Mouse (Mus musculus) heart, adult 2 months (tissue): ENCODE data around the gene Pdp2. TPM values are rescaled to one million over a fixed set of nuclear protein-coding genes. Genes with fewer than 3 reads are reported as not detected.

Experiments
- DNase-seq, 2 experiments: peaks; one replicate each; pipeline ENCODE4 v3.0.0; 2021
- H3K27ac ChIP-seq: fragments of 200-600 bp; 2 replicates; pipeline ENCODE4 v1.8.1; 2022
- H3K27me3 ChIP-seq: fragments of 200-500 bp; 2 replicates; pipeline ENCODE4 v1.6.1; 2012; ENCODE audit warnings: mild to moderate bottlenecking, low read length, inconsistent platforms, mixed read lengths; ENCODE audit not compliant: control insufficient read depth, insufficient read depth
- H3K36me3 ChIP-seq: fragments of 200-500 bp; 2 replicates; pipeline ENCODE4 v1.6.1; 2012; ENCODE audit warnings: low read length, inconsistent platforms; ENCODE audit not compliant: control insufficient read depth, insufficient read depth
- H3K4me1 ChIP-seq: fragments of 200-500 bp; 2 replicates; pipeline ENCODE4 v1.6.1; 2011; ENCODE audit warnings: low read length; ENCODE audit not compliant: control insufficient read depth, insufficient read depth
- H3K4me3 ChIP-seq: fragments of 200-600 bp; 2 replicates; pipeline ENCODE4 v1.8.1; 2022
- H3K79me2 ChIP-seq: fragments of 200-500 bp; replicated peaks from 2 replicates; pipeline ENCODE4 v1.6.1; 2012; ENCODE audit warnings: mild to moderate bottlenecking, inconsistent platforms, low read length, moderate library complexity, mixed read lengths; ENCODE audit not compliant: control insufficient read depth, insufficient read depth
- H3K9ac ChIP-seq: fragments of 200-500 bp; 2 replicates; pipeline ENCODE4 v1.6.1; 2012; ENCODE audit warnings: low read depth, mild to moderate bottlenecking, control low read depth, inconsistent platforms, low read length, mixed read lengths
- CTCF ChIP-seq: fragments of 200-600 bp; IDR thresholded peaks from 2 replicates; pipeline ENCODE4 v1.8.1; 2022; ENCODE audit warnings: antibody characterized with exemption, mild to moderate bottlenecking, moderate library complexity
- EP300 ChIP-seq: fragments of 200-500 bp; IDR thresholded peaks from 2 replicates; pipeline ENCODE4 v1.6.1; 2011; ENCODE audit warnings: low read depth, low read length, control low read depth; ENCODE audit not compliant: insufficient read depth
- POLR2A ChIP-seq: fragments of 200-500 bp; IDR thresholded peaks from 2 replicates; pipeline ENCODE4 v1.6.1; 2011; ENCODE audit warnings: mild to moderate bottlenecking, low read depth, low read length, control low read depth; ENCODE audit not compliant: insufficient read depth
- WGBS: fragments of 180-500 bp; shearing (Covaris S2); methylation state at CpG from one replicate; pipeline ENCODE4 v1.1.7; 2018; 5-methylcytosine and 5-hydroxymethylcytosine counted together
- intact Hi-C: fragments of 180-260 bp; cut with DNase I; formaldehyde crosslinking; loops from one replicate; pipeline ENCODE4 v1.15.1; 2025
- polyA plus RNA-seq: library from polyadenylated mRNA; depleted of rRNA; stranded (reverse); fragments of >200 nt; gene quantifications from 2 replicates; pipeline ENCODE4 v1.2.3, GENCODE M21; 2012
- total RNA-seq, 2 experiments: library from RNA; stranded (reverse); gene quantifications; 2 replicates each; pipeline ENCODE4 v1.2.3; 2021

The Pdp2 gene
- total and polyA plus RNA-seq, 3 experiments, result 10.0 to 35.8 (median 18.4) TPM

DNA sequence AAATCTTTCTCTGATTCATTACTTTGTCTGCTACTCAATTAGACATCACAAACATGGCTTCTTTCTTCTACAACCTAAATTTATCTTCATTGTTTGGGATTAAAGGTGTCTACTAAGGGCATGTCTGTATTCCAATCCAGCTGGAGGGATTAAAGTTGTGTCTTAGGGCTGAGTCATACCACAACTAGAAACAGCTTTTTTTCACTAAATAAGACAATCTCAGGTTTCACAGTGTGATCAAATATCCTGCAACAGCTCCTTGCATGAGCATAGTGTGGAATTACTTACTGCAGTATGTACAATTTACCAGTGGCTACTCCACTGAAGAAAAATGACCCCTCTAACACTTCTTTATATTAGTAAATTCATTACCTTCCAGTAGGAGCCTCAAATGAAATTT is 30.5 kb upstream of the Pdp2 start:
- Histone ChIP-seq H3K36me3 (no peaks in the 10 kb centered on the region), H3K27me3 (no peaks in the 10 kb centered on the region), H3K9ac (no peak overlapping the region), H3K27ac (no peak overlapping the region), H3K79me2 (no peaks in the 10 kb centered on the region), H3K4me1 (peaks cover 1% of the 10 kb centered on the region; the same call in 1 of the 2 replicates), H3K4me3 (no peak overlapping the region)
- intact Hi-C loops, result loop anchor here (10.0 kb wide), 1 partner anchor 456 kb away; the partner anchor contains the start of gene Cdh5
- DNase-seq, result no peak
- TF ChIP-seq EP300 (no peak), CTCF (no peak), POLR2A (no peak)

DNA sequence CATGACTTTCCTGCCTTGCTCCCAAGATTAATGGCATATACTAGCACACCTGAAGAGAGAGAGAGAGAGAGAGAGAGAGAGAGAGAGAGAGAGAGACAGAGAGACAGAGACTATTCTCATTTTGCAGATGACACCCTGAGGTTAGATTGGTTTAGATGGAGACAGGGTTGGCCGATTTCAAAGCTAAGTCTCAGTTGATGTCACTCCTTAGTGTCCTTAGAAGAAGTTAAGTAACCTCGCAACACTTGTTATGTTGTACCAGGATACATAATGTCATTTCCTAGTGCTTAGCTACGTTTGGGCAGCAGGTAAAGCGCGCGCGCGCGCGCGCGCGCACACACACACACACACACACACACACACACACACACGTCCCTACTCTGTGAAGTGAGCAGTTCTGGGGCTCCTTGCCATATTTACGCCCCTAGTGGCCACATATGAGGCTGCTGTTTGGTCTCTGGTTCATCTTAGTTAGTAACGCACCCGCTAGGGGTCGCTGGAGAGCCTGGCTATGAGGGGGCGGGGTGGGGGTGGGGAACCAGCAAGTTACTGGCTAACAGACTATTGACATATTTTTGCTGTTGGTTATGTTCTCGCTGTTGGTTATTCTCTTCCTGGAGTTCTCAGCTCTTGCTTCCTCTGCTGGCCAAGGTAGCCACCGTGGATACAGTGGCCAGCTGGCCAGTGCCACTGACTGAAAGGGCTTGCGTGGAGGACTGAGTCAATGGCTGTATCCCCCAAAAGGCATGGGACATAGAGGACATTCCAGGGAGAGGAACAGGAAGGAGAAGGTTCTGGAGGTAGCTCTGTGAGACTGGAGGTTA is 26.4 kb upstream of the Pdp2 start:
- intact Hi-C loops, result loop anchor here (1.0 to 10.0 kb wide), 2 partner anchors 31 to 460 kb away; partner anchors contain the start of genes Car7, Cdh5 and Nae1
- DNase-seq, result peak; percentile 85 to 86
- WGBS, result 14% methylated on average over 22 of the region's 22 CpGs

GRCm38 (mm10) chr8:104565457-104565798 is 25.8 kb upstream of the Pdp2 start:
- 91% methylated on average over 5 of the region's 5 CpGs for WGBS
- peaks cover 1% of the 10 kb centered on the region; the same call in 1 of the 2 replicates for H3K4me1 ChIP-seq
- no peak overlapping the region for H3K27ac ChIP-seq
- no peaks in the 10 kb centered on the region for H3K36me3 ChIP-seq
- no peak overlapping the region for H3K4me3 ChIP-seq
- no peak overlapping the region for H3K9ac ChIP-seq
- H3K27me3 ChIP-seq, result no peaks in the 10 kb centered on the region
- no peak for TF ChIP-seq EP300
- no peaks in the 10 kb centered on the region for H3K79me2 ChIP-seq
- intact Hi-C loops, result loop anchor here (1.0 to 10.0 kb wide), 2 partner anchors 31 to 461 kb away; partner anchors contain the start of genes Car7, Cdh5 and Nae1
- DNase-seq, result no peak

More for the DNA sequence above, 26.4 kb upstream of the Pdp2 start:
- H3K27me3 ChIP-seq, result no peaks in the 10 kb centered on the region
- H3K9ac ChIP-seq, result no peak overlapping the region
- H3K36me3 ChIP-seq, result no peaks in the 10 kb centered on the region
- TF ChIP-seq EP300 (peak; percentile 92), POLR2A (no peak), CTCF (peak; percentile 77)
- no peak overlapping the region for H3K4me3 ChIP-seq
- no peaks in the 10 kb centered on the region for H3K79me2 ChIP-seq
- H3K4me1 ChIP-seq, result peaks cover 1% of the 10 kb centered on the region; the same call in 1 of the 2 replicates
- H3K27ac ChIP-seq, result no peak overlapping the region

DNA sequence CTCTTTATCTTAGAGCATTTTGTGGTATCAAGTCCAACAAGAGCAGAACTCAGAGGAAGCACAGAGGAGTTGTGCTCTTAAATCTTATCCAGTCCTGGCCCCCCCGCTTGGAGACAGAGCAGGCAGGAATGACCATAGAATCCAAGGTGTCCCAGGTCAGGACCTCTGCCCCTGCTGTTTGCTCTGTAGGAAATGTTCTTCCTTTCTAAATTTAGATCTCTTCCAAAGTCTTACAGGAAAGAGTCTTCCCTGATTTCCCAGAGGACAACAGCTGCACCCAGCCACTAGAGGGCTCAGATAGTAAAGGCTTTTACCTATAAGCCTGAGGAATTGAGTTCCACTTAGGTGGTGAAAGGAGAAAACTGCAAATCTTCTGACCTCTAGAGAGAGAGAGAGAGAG is 21.7 kb upstream of the Pdp2 start:
- TF ChIP-seq CTCF (peak; percentile 72), POLR2A (no peak)
- H3K9ac ChIP-seq, result no peak overlapping the region
- peak; percentile 29 to 39 for DNase-seq
- no peaks in the 10 kb centered on the region for H3K27me3 ChIP-seq
- no peaks in the 10 kb centered on the region for H3K36me3 ChIP-seq
- H3K79me2 ChIP-seq, result no peaks in the 10 kb centered on the region
- H3K4me1 ChIP-seq, result peaks cover 1% of the 10 kb centered on the region; the same call in 1 of the 2 replicates
- WGBS, result 20% methylated on average over 1 of the region's 1 CpGs
- H3K27ac ChIP-seq, result peak overlapping the region; percentile 23
- H3K4me3 ChIP-seq, result no peak overlapping the region
- intact Hi-C loops, result loop anchor here (10.0 kb wide), 1 partner anchor 465 kb away; the partner anchor contains the start of gene Cdh5

DNA sequence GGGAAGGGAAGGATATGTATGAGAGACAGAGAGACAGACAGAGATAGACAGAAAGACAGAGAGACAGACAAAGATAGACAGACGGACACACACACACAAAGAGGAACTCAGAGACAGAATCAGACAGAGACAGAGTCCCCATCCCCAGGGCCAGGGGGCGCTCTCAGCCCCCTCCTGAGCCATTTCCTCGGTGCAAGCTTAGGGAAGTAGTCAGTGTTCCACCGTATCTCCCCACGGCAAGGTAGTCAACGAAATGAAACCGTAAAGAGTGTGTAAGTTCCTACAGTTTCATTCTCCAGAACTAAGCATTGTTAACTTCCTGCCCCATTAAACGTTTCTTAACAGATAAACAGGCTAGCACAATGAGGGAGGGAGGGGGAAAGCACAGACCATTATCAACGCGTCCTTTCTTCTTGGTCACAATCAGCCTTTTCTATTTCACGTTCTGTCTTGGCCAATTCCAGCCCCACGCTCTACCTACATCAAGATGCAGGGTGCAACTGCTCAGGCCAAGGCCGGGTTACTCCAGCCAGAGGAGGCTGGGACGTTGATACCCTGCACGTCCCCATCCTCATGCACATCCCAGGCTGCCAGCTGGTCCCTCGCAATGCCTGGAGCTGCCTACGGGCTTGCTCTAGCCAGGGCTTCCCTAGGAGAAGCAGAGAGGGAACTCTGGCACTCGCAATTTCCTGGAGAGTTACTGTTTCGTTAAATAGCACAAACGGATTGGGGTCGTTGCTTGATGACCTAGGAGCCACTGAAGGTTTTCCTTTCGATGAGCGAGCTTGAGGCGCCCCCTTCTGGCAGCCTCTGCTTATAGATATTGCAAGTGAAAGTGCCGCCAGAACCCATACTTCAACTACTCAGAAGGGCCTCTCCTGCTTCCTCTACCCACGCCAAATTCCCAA is 20.6 kb upstream of the Pdp2 start:
- H3K9ac ChIP-seq, result peak overlapping the region; percentile 43
- no peaks in the 10 kb centered on the region for H3K36me3 ChIP-seq
- H3K4me3 ChIP-seq, result peak overlapping the region; percentile 49
- TF ChIP-seq POLR2A (no peak), CTCF (peak; percentile 93), EP300 (peak; percentile 66; the same call in 1 of the 2 replicates)
- H3K79me2 ChIP-seq, result no peaks in the 10 kb centered on the region
- 2% methylated on average over 26 of the region's 26 CpGs for WGBS
- intact Hi-C loops, result loop anchor here (1.0 to 5.0 kb wide), 3 partner anchors 128 to 318 kb away; partner anchors contain the start of genes Cklf and Dync1li2
- H3K27ac ChIP-seq, result peak overlapping the region; percentile 67
- peak; percentile 86 to 90 for DNase-seq
- no peaks in the 10 kb centered on the region for H3K4me1 ChIP-seq
- no peaks in the 10 kb centered on the region for H3K27me3 ChIP-seq
